Mouse (Mus musculus) neural tube, embryonic 15.5 days (tissue): ENCODE results near the gene Sh3tc1. TPM values are rescaled to one million over a fixed set of nuclear protein-coding genes. Genes with fewer than 3 reads are reported as not detected.
A peak's percentile ranks its signal among the peaks of the same experiment; 100 is the strongest.

Experiments used
- ATAC-seq: fragments of 200-750 bp; cut with Nextera tagmentation; 2 replicates; pipeline ENCODE4 v1.8.0; 2017; ENCODE audit warnings: mild to moderate bottlenecking, moderate TSS enrichment, moderate library complexity; ENCODE audit not compliant: low FRiP score
- H3K27ac ChIP-seq: fragments of 300-500 bp; sonication (generic); replicated peaks from 2 replicates; pipeline ENCODE4 v1.5.1; 2015; ENCODE audit warnings: mild to moderate bottlenecking, inconsistent platforms
- H3K27me3 ChIP-seq: fragments of 300-500 bp; sonication (generic); replicated peaks from 2 replicates; pipeline ENCODE4 v1.6.1; 2015; ENCODE audit warnings: inconsistent platforms
- H3K36me3 ChIP-seq: fragments of 300-500 bp; sonication (generic); 2 replicates; pipeline ENCODE4 v1.6.1; 2015; ENCODE audit warnings: inconsistent platforms
- H3K4me1 ChIP-seq: fragments of 300-500 bp; sonication (generic); 2 replicates; pipeline ENCODE4 v1.6.1; 2015; ENCODE audit warnings: inconsistent platforms
- H3K4me2 ChIP-seq: fragments of 300-500 bp; sonication (generic); 2 replicates; pipeline ENCODE4 v1.6.1; 2015; ENCODE audit warnings: inconsistent platforms, mild to moderate bottlenecking, moderate library complexity
- H3K4me3 ChIP-seq: fragments of 300-500 bp; sonication (generic); replicated peaks from 2 replicates; pipeline ENCODE4 v1.5.1; 2015; ENCODE audit warnings: mild to moderate bottlenecking, inconsistent platforms
- H3K9ac ChIP-seq: fragments of 300-500 bp; sonication (generic); replicated peaks from 2 replicates; pipeline ENCODE4 v1.6.1; 2015; ENCODE audit warnings: mild to moderate bottlenecking, inconsistent platforms
- H3K9me3 ChIP-seq: fragments of 300-500 bp; sonication (generic); replicated peaks from 2 replicates; pipeline ENCODE4 v1.6.1; 2016; ENCODE audit warnings: inconsistent platforms
- WGBS: fragments of 180-500 bp; shearing (Covaris S2); methylation state at CpG from one replicate; pipeline ENCODE4 v1.1.7; 2015; ENCODE audit warnings: mixed read lengths; 5-methylcytosine and 5-hydroxymethylcytosine counted together
- polyA plus RNA-seq: library from polyadenylated mRNA; unstranded; fragments of >200 nt; fragmentation: Nextera tagmentation; extraction: Ambion mirVana; gene quantifications from 2 replicates; pipeline ENCODE4 v1.2.1, GENCODE M21; 2015

Gene Sh3tc1
- polyA plus RNA-seq, 1 experiment from 2014 or later = 3.6 TPM

DNA sequence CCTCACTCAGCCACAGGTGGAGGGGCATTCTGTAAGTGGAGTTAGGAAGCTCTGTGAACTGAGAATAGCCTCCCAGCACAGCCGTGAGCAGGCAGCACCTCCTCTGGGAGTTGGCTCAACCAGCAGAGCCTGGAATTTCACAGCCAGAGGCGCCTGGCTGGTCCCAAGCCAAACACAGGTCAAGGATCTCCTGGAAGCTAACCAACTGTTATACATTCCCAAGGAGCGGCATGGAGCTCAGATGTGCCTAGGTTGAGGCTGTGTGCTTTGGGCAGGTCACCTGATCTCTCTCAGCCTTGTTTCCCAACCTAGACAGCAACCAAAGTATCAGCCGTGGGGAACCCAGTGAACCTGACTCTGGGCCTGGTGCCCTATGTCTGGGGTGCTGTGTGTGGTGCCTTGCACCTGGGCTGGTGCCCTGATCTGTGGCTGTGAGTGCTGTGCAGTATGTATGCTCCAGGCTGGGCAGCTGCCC lies 65.7 kb downstream of the Sh3tc1 start:
- no peak overlapping the region; the same call in 1 of the 2 replicates for H3K27ac ChIP-seq
- no peak for ATAC-seq
- no peaks in the 10 kb centered on the region for H3K9me3 ChIP-seq
- no peak overlapping the region for H3K4me3 ChIP-seq
- peaks cover 46% of the 10 kb centered on the region for H3K4me1 ChIP-seq
- H3K4me2 ChIP-seq = no peak overlapping the region
- no peaks in the 10 kb centered on the region for H3K36me3 ChIP-seq
- 60% methylated on average over 4 of the region's 4 CpGs for WGBS
- H3K9ac ChIP-seq = no peak overlapping the region
- H3K27me3 ChIP-seq = peaks cover 23% of the 10 kb centered on the region

DNA sequence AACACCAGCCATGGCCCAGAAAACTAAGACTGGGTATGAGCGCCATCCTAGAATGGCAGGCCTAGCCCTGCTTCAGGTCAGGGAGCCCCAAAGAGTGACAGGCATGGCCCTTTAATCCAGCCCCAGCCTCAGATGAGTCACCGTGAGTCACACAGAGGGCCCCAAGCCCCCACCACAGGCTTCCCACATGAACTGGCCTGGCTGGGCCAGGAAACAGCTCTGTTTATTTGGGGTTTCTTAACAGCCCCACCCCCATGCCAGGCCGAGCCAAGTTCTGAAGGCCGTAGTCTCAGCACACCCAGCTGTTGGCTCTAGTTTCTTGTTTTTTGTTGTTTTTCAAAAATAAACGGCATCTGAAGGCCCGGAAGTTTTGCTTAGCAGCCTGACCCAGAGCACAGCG lies 66.7 kb downstream of the Sh3tc1 start:
- Histone ChIP-seq H3K4me3 (no peak overlapping the region), H3K4me1 (peaks cover 42% of the 10 kb centered on the region), H3K9me3 (no peaks in the 10 kb centered on the region), H3K9ac (no peak overlapping the region), H3K4me2 (no peak overlapping the region), H3K27me3 (peaks cover 13% of the 10 kb centered on the region), H3K27ac (no peak overlapping the region; the same call in 1 of the 2 replicates), H3K36me3 (no peaks in the 10 kb centered on the region)
- ATAC-seq = no peak; the same call in 1 of the 2 replicates
- WGBS = 64% methylated on average over 7 of the region's 7 CpGs

- Histone ChIP-seq H3K4me1 (peaks cover 42% of the 10 kb centered on the region), H3K4me3 (no peak overlapping the region), H3K9me3 (no peaks in the 10 kb centered on the region), H3K27ac (peak overlapping the region; percentile 29; the same call in 1 of the 2 replicates), H3K4me2 (no peak overlapping the region), H3K27me3 (peaks cover 8% of the 10 kb centered on the region), H3K9ac (no peak overlapping the region), H3K36me3 (no peaks in the 10 kb centered on the region)
- 81% methylated on average over 1 of the region's 1 CpGs for WGBS
- ATAC-seq = no peak
Observed at GRCm38 (mm10) chr5:35672581-35672980, 67.2 kb downstream of the Sh3tc1 start.

DNA sequence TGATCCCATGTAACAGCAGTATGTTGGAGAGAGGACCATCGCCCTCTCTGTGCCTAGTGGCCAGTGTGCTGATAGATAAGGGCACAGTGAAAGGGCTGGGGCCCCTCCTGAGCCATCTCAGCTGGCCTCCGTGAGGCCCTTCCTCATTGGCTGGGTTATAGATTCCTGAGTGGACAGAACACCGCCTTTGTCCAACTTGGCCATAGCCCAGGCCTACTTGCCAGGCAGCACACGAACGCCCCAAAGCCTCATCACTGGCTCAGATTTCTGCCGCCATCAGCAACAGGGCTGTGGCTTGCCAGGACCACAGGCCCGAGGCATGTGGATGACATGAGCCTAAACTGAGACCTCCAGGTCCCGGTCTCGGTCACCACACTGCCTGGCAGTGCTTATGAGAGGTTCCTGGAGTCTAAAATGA lies 68.3 kb downstream of the Sh3tc1 start:
- Histone ChIP-seq H3K27ac (peak overlapping the region; percentile 64), H3K9me3 (no peaks in the 10 kb centered on the region)
- WGBS = 70% methylated on average over 9 of the region's 9 CpGs

GRCm38 (mm10) chr5:35670412-35670801 lies 69.4 kb downstream of the Sh3tc1 start:
- peak overlapping the region; percentile 64; the same call in 1 of the 2 replicates for H3K27ac ChIP-seq
- no peak for ATAC-seq

More for the DNA sequence above, 68.3 kb downstream of the Sh3tc1 start:
- H3K9ac ChIP-seq = no peak overlapping the region
- no peak overlapping the region for H3K4me2 ChIP-seq
- H3K4me1 ChIP-seq = peaks cover 42% of the 10 kb centered on the region
- peak; percentile 62 for ATAC-seq
- H3K4me3 ChIP-seq = no peak overlapping the region
- no peaks in the 10 kb centered on the region for H3K27me3 ChIP-seq
- H3K36me3 ChIP-seq = no peaks in the 10 kb centered on the region

GRCm38 (mm10) chr5:35669747-35670411 lies 69.9 kb downstream of the Sh3tc1 start:
- Histone ChIP-seq H3K27me3 (no peaks in the 10 kb centered on the region), H3K4me1 (peaks cover 42% of the 10 kb centered on the region), H3K9ac (no peak overlapping the region), H3K36me3 (no peaks in the 10 kb centered on the region), H3K4me2 (no peak overlapping the region), H3K4me3 (no peak overlapping the region), H3K27ac (0 out of 2 replicates have a peak overlapping the region, but pooled peaks have one; percentile 64), H3K9me3 (no peaks in the 10 kb centered on the region)
- no peak for ATAC-seq
- WGBS = 41% methylated on average over 11 of the region's 11 CpGs

More at GRCm38 (mm10) chr5:35670412-35670801, 69.4 kb downstream of the Sh3tc1 start:
- WGBS = 49% methylated on average over 6 of the region's 6 CpGs
- Histone ChIP-seq H3K9ac (no peak overlapping the region), H3K4me3 (no peak overlapping the region), H3K4me1 (peaks cover 42% of the 10 kb centered on the region), H3K36me3 (no peaks in the 10 kb centered on the region), H3K9me3 (no peaks in the 10 kb centered on the region), H3K4me2 (no peak overlapping the region), H3K27me3 (no peaks in the 10 kb centered on the region)

- Histone ChIP-seq H3K4me1 (peaks cover 11% of the 10 kb centered on the region; the same call in 1 of the 2 replicates), H3K27me3 (no peaks in the 10 kb centered on the region), H3K36me3 (no peaks in the 10 kb centered on the region), H3K4me3 (no peak overlapping the region), H3K4me2 (no peak overlapping the region), H3K27ac (no peak overlapping the region), H3K9ac (no peak overlapping the region), H3K9me3 (no peaks in the 10 kb centered on the region)
- 87% methylated on average over 7 of the region's 7 CpGs for WGBS
- no peak for ATAC-seq
Observed at GRCm38 (mm10) chr5:35666152-35666551, 73.6 kb downstream of the Sh3tc1 start.

DNA sequence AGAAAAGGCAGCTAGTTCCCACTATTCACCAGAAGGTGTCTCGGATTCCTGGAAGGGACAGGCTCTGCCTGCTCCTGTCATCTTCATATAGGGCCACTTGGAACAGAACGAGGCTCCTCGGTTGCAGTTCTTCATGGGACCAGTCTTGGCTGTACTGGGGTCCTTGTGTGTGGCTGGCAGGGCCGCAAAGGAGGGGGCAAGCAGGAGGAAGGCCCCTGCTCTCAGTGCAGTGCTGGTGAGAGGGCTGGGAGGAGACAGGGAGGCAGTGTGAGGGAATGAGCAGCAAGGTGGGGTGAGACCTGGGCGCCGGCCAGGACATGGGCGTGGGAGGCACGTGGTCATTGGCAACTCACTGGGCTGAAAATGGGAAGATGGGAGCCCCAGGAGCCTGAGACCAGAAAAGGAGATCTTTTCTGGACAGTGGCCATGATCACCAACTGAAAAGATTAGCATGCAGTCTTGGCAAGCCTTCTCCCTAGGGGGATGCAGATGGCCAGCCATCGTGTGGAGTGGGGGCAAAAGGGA lies 77.7 kb downstream of the Sh3tc1 start:
- Histone ChIP-seq H3K27ac (no peak overlapping the region), H3K4me2 (no peak overlapping the region), H3K9ac (no peak overlapping the region), H3K4me1 (no peaks in the 10 kb centered on the region), H3K27me3 (no peaks in the 10 kb centered on the region), H3K36me3 (no peaks in the 10 kb centered on the region), H3K9me3 (no peaks in the 10 kb centered on the region), H3K4me3 (no peak overlapping the region)
- 86% methylated on average over 9 of the region's 9 CpGs for whole genome bisulfite sequencing
- ATAC-seq = no peak

GRCm38 (mm10) chr5:35661210-35661609 lies 78.6 kb downstream of the Sh3tc1 start:
- Histone ChIP-seq H3K27me3 (no peaks in the 10 kb centered on the region), H3K4me3 (no peak overlapping the region), H3K4me1 (no peaks in the 10 kb centered on the region), H3K4me2 (no peak overlapping the region), H3K27ac (no peak overlapping the region), H3K9me3 (no peaks in the 10 kb centered on the region), H3K36me3 (no peaks in the 10 kb centered on the region), H3K9ac (no peak overlapping the region)
- ATAC-seq = no peak
- 86% methylated on average over 6 of the region's 6 CpGs for WGBS

GRCm38 (mm10) chr5:35659503-35659902 lies 80.3 kb downstream of the Sh3tc1 start:
- no peaks in the 10 kb centered on the region for H3K27me3 ChIP-seq
- ATAC-seq = no peak
- no peak overlapping the region for H3K9ac ChIP-seq
- H3K27ac ChIP-seq = no peak overlapping the region
- no peak overlapping the region for H3K4me3 ChIP-seq
- no peaks in the 10 kb centered on the region for H3K4me1 ChIP-seq
- H3K9me3 ChIP-seq = no peaks in the 10 kb centered on the region
- no peak overlapping the region for H3K4me2 ChIP-seq
- H3K36me3 ChIP-seq = no peaks in the 10 kb centered on the region
- WGBS = 59% methylated on average over 3 of the region's 3 CpGs

DNA sequence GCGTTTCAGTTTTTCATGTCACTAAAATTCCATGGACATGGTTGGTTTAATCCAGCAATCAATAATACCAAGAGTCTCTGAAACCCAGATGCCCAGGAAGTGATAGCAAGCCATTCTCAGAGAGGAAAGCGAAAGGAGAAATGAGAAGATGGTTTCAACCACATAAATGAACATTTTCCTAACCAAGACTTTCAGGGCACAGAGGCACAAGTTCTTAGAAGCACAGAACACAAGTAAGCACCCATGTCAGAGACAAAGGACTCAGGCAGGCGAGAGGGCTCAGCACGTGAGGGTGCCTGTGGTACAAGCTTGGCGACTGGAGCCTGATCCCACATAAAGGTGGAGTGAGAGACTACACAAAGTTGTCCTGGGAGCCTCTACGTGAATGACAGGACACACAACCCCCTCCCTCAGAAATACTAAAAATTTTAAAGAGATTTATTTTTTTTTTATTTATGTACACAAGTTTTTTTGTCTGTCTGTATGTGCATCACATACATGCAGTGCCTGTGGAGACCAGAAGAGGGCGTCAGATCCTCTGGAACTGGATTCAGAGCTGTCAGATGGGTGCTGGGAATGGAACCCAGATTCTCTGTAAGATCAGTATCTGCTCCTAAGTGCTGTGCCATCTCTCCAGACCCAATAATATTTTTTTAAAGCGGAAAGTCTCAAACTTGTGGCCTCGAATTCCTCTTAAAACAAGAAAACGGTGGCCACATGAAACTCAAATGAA lies 83.9 kb downstream of the Sh3tc1 start:
- no peaks in the 10 kb centered on the region for H3K27me3 ChIP-seq
- H3K4me2 ChIP-seq = no peak overlapping the region
- no peak overlapping the region for H3K9ac ChIP-seq
- no peaks in the 10 kb centered on the region for H3K9me3 ChIP-seq
- no peak for ATAC-seq
- no peak overlapping the region for H3K4me3 ChIP-seq
- no peaks in the 10 kb centered on the region for H3K36me3 ChIP-seq
- no peak overlapping the region for H3K27ac ChIP-seq
- no peaks in the 10 kb centered on the region for H3K4me1 ChIP-seq
- WGBS = 90% methylated on average over 10 of the region's 10 CpGs
